Mouse (Mus musculus): Measurements from ENCODE around the gene Nxph4. TPM values are rescaled to one million over a fixed set of nuclear protein-coding genes. Genes with fewer than 3 reads are reported as not detected.

Nxph4 gene
- polyA plus RNA-seq, 3 experiments from 2014 or later = not detected

- no peak for ATAC-seq
Measured at GRCm38 (mm10) chr10:127542084-127542483, 7.7 kb upstream of the Nxph4 start.

- no peak for ATAC-seq
Measured at GRCm38 (mm10) chr10:127541510-127541909, 7.2 kb upstream of the Nxph4 start.

- ATAC-seq = no peak
Measured at GRCm38 (mm10) chr10:127537854-127538583, 3.7 kb upstream of the Nxph4 start.

GRCm38 (mm10) chr10:127536586-127537314 is 2.4 kb upstream of the Nxph4 start:
- no peak for ATAC-seq

GRCm38 (mm10) chr10:127534929-127535384 is 598 bp upstream of the Nxph4 start:
- no peak for ATAC-seq

- no peak for ATAC-seq
Measured at GRCm38 (mm10) chr10:127531548-127531947, 2.8 kb downstream of the Nxph4 start.

- ATAC-seq = no peak
Measured at GRCm38 (mm10) chr10:127530945-127531344, 3.4 kb downstream of the Nxph4 start.

- ATAC-seq = no peak
Measured at GRCm38 (mm10) chr10:127527481-127527880, 6.9 kb downstream of the Nxph4 start.

GRCm38 (mm10) chr10:127526681-127527080 is 7.7 kb downstream of the Nxph4 start:
- ATAC-seq = no peak

GRCm38 (mm10) chr10:127526048-127526447 is 8.3 kb downstream of the Nxph4 start:
- ATAC-seq = no peak

- no peak for ATAC-seq
Measured at GRCm38 (mm10) chr10:127524646-127525255, 9.6 kb downstream of the Nxph4 start.

GRCm38 (mm10) chr10:127522088-127522581 is 12.2 kb downstream of the Nxph4 start, which contains the start of gene Shmt2:
TSS of gene Shmt2 (minus strand) at chr10:127522444.
- peak; percentile 67 for ATAC-seq

- peak; percentile 41 for ATAC-seq
Measured at GRCm38 (mm10) chr10:127521611-127522080, 12.7 kb downstream of the Nxph4 start.

- ATAC-seq = no peak
Measured at GRCm38 (mm10) chr10:127520714-127521357, 13.5 kb downstream of the Nxph4 start.

- no peak for ATAC-seq
Measured at GRCm38 (mm10) chr10:127519903-127520713, 14.3 kb downstream of the Nxph4 start.

- ATAC-seq = no peak
Measured at GRCm38 (mm10) chr10:127519041-127519701, 15.2 kb downstream of the Nxph4 start.

GRCm38 (mm10) chr10:127517941-127518340 is 16.4 kb downstream of the Nxph4 start:
- ATAC-seq = no peak

- no peak for ATAC-seq
Measured at GRCm38 (mm10) chr10:127516576-127517260, 17.6 kb downstream of the Nxph4 start.

- no peak for ATAC-seq
Measured at GRCm38 (mm10) chr10:127515983-127516459, 18.3 kb downstream of the Nxph4 start.

- ATAC-seq = no peak
Measured at GRCm38 (mm10) chr10:127515271-127515982, 18.9 kb downstream of the Nxph4 start.
